Mouse (Mus musculus): ENCODE data around the gene Cbx1. TPM values are rescaled to one million over a fixed set of nuclear protein-coding genes. Genes with fewer than 3 reads are reported as not detected.
"Not testable (repeated sequence)": the region's sequence is repeated elsewhere in the genome, so short reads cannot be mapped to it uniquely, and the experiment has no call there.

The Cbx1 gene
- total RNA-seq, 2 experiments from 2014 or later, result 40.8 to 46.9 TPM

GRCm38 (mm10) chr11:96771274-96771975 lies 17.5 kb upstream of the Cbx1 start:
- no peak for DNase-seq (ENCODE audit: low spot score in 2 of 2)
- intact Hi-C loops (cut with DNase I), result no loop called here

- DNase-seq (ENCODE audit: low spot score in 2 of 2), result no peak
- intact Hi-C loops (cut with DNase I), result no loop called here
Observed at GRCm38 (mm10) chr11:96772413-96772812, 16.5 kb upstream of the Cbx1 start.

GRCm38 (mm10) chr11:96774536-96774935 lies 14.4 kb upstream of the Cbx1 start:
- intact Hi-C loops (cut with DNase I), result no loop called here
- DNase-seq (ENCODE audit: low spot score in 2 of 2), result no peak

DNA sequence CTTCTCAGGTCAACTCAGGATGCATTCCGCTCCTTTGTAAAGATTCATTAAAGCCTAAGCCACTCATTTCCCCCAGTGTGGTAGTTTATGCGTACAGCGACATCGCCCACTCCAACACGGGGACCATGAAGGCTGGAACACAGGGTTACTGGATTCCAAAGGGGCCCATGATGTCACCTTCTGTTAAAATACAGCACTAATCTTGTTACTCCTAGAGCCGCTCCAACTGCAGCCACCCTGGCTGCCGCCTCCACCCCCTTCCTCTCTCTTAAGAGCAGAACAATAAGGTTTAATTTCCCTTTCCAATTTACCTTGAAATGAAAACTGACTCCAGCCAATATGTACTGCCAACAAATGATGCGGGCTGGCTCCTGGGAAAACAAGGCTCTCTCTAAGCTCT lies 13.9 kb upstream of the Cbx1 start:
- no peak for DNase-seq (ENCODE audit: low spot score in 2 of 2)
- intact Hi-C loops (cut with DNase I), result loop anchor here (5.0 kb wide), 2 partner anchors 47 to 87 kb away; no protein-coding TSS in a partner anchor

GRCm38 (mm10) chr11:96775665-96776064 lies 13.3 kb upstream of the Cbx1 start:
- intact Hi-C loops (cut with DNase I), result loop anchor here (2.0 to 5.0 kb wide), 3 partner anchors 47 to 497 kb away; no protein-coding TSS in a partner anchor
- no peak for DNase-seq (ENCODE audit: low spot score in 2 of 2)

GRCm38 (mm10) chr11:96776068-96776467 lies 12.9 kb upstream of the Cbx1 start:
- intact Hi-C loops (cut with DNase I), result loop anchor here (2.0 to 5.0 kb wide), 3 partner anchors 46 to 497 kb away; no protein-coding TSS in a partner anchor
- no peak for DNase-seq (ENCODE audit: low spot score in 2 of 2)

DNA sequence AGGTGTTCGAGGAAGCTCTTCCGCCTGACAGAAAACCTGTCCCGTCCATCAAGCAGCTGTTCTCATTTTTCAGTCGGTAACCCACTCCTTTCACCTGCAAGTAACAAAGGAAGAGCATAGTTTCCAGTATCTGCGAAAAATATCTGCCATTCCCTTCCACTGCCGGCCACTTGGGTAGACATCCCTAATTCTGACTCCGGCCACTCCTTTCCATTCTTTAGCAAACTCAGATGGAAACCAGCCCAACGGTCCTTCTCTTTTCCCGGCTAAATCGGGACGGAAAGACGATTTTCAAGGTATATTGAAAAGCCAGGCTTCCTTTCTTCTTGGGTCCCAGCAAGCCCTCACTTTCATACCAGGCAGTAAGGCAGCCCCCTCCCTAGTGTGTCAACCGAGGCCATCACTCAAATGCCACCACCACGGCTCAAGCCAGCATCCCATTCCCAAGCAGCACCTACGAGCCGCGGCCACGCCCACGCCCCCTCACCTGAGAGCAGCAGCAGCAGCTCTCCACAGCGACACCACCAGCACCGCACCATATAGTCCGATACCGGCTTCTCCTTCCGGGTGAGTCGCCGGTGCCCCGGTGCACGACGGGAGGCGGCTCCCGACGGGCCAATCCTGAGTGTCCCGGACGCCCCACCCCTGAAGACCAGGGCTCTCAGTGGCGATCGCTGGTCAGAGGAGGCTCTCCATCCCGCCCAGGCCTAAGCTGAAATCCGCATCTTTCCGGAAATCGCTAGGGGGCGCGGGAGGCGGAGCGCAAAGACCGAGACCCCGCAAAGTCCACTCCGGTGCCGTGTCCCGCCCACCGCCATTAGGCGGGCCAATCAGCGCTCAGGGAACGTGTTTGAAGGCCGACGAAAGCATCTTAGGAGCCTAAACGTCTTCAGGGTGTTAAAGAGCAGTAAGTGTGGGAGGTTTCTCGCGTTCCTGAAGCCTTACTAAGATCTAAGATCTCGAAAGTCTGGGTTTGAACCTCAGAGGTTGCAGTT lies 11.7 kb upstream of the Cbx1 start, which contains the start of gene Snx11:
Gene Snx11, minus strand, starts transcription at position 592 of the 995 bp plus-strand sequence.
- intact Hi-C loops (cut with DNase I), result loop anchor here (2.0 to 5.0 kb wide), 3 partner anchors 45 to 498 kb away; no protein-coding TSS in a partner anchor
- DNase-seq (ENCODE audit: low spot score in 2 of 2), result peak; percentile 100

- DNase-seq (ENCODE audit: low spot score in 2 of 2), result not testable (repeated sequence)
- intact Hi-C loops (cut with DNase I), result loop anchor here (5.0 kb wide), 2 partner anchors 44 to 84 kb away; no protein-coding TSS in a partner anchor
Observed at GRCm38 (mm10) chr11:96778061-96778627, 10.8 kb upstream of the Cbx1 start.

- no peak for DNase-seq (ENCODE audit: low spot score in 2 of 2)
- intact Hi-C loops (cut with DNase I), result no loop called here
Observed at GRCm38 (mm10) chr11:96780306-96780705, 8.6 kb upstream of the Cbx1 start.

DNA sequence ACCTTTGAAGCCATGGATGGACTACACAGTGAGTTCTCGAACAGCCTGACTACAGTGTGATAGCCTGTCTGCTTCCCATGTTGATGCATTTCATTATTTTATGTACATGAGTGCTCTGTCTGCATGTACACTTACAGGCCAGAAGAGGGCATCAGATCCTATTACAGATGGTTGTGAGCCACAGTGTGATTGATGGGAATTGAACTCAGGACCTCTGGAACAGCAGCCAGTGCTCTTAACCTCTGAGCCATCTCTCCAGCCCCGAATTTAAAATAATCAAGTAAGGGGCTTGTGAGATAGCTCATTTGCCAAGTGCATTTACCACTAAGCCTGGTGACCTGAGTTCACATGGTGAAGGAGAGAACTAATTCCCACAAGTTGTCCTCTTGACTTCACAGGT lies 7.5 kb upstream of the Cbx1 start:
- no peak for DNase-seq (ENCODE audit: low spot score in 2 of 2)
- intact Hi-C loops (cut with DNase I), result no loop called here

GRCm38 (mm10) chr11:96784847-96785246 lies 4.1 kb upstream of the Cbx1 start:
- intact Hi-C loops (cut with DNase I); DNase-seq (ENCODE audit: low spot score in 2 of 2): not testable (repeated sequence)

GRCm38 (mm10) chr11:96786731-96787450 lies 2.0 kb upstream of the Cbx1 start:
- intact Hi-C loops (cut with DNase I), result no loop called here
- DNase-seq (ENCODE audit: low spot score in 2 of 2), result no peak

DNA sequence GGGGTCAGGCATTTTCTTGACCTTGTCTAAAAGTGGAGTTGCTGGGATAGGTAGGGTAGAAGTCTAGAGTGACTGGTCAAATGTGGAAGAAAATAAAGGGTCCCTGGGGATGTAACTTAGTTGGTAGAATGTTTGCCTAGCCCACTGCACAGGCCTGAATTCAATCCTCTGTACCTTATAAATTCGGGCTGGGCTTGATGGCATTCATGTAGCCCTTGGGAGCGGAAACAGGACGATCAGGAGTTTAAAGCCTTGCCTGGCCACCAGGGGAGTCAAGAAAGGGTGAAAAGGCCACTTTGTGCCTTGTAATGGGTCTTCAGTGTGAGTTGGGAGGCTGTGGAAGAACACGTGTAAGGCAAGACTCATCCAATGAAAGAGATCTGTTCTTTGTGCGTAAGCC lies 1.1 kb downstream of the Cbx1 start:
- intact Hi-C loops (cut with DNase I), result no loop called here
- DNase-seq (ENCODE audit: low spot score in 2 of 2), result no peak

DNA sequence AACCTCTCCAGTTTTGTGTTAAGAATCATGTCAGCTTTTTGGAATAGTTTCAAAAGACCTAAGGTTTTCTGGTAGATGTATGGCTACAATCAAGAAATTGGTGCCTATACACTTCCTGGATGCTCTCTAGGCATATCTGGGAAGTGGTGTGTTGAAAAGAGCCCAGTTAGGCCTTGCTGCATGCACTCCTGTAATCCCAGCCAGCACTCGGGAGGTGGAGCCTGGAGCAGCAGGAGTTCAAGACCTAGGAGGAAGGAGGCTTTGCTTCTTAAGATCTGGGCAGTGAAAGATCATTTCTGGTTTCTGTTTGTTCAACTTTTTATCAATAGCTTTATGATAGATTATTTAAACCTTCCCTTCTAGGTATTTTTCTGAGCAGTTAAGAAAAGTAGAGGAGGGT lies 1.8 kb downstream of the Cbx1 start:
- intact Hi-C loops (cut with DNase I), result no loop called here
- no peak for DNase-seq (ENCODE audit: low spot score in 2 of 2)

DNA sequence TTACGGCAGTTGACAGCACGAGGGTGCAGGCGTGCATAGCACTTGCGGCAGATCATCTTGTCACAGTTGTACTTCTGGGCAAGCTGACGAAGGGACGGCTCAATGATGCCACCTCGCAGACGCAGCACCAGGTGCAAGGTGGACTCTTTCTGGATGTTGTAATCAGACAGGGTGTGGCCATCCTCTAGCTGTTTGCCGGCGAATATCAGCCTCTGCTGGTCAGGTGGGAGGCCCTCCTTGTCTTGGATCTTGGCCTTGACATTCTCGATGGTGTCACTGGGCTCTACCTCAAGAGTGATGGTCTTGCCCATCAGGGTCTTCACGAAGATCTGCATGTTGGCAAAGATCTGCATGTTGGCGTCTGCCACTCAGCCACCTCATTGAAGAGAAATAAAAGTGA lies 6.6 kb downstream of the Cbx1 start:
- no peak for DNase-seq (ENCODE audit: low spot score in 2 of 2)
- intact Hi-C loops (cut with DNase I), result no loop called here

DNA sequence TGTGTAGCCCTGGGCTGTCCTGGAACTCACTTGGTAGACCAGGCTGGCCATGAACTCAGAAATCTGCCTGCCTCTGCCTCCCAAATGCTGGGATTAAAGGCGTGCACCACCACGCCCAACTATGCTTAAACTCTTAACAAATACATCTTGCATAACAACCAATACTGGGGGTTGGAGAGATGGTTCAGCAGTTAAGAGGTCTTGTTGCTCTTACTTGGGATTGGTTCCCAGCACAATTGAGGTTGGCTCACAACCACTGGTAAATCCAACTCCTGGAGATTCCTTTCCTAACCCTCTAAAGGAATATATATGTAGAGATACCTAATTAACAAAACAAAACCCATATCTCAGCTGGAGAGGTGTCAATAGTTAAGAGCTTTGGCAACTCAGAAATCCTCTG lies 7.2 kb downstream of the Cbx1 start:
- no peak for DNase-seq (ENCODE audit: low spot score in 2 of 2)

DNA sequence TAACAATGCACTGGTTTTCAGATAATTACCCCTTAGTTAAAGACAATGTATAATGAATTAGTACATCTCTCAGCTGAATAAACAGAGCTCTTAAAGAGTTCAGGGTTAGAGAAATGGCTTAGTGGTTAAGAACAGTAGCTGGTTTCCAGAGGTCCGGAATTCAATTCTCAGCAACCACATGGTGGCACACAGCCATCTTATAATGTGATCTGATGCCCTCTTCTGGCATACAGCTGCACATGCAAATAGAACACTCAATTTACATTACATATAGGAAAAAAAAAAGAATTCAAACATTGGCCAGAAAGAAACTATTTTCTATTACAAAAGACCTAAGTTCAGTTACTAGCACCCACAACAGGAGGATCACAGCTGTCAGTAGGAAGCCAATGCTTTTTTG lies 7.7 kb downstream of the Cbx1 start:
- intact Hi-C loops (cut with DNase I), result no loop called here

More for the DNA sequence above, 7.2 kb downstream of the Cbx1 start:
- intact Hi-C loops (cut with DNase I), result no loop called here

DNA sequence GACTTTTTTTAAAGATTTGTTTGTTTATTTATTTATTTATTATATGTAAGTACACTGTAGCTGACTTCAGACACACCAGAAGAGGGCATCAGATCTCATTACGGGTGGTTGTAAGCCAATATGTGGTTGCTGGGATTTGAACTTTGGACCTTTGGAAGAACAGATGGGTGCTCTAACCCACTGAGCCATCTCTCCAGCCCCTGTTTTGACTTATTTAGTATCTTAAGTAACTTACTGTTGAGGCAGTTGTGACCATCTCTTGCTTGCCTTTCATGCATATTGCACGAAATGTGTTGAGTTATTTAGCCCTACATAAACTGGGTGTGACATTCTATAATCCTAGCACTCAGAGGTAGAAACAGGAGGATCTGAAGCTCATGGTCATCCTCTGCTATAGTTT lies 10.6 kb downstream of the Cbx1 start:
- DNase-seq (ENCODE audit: low spot score in 2 of 2), result no peak
- intact Hi-C loops (cut with DNase I), result no loop called here

More for the DNA sequence above, 7.7 kb downstream of the Cbx1 start:
- no peak for DNase-seq (ENCODE audit: low spot score in 2 of 2)

DNA sequence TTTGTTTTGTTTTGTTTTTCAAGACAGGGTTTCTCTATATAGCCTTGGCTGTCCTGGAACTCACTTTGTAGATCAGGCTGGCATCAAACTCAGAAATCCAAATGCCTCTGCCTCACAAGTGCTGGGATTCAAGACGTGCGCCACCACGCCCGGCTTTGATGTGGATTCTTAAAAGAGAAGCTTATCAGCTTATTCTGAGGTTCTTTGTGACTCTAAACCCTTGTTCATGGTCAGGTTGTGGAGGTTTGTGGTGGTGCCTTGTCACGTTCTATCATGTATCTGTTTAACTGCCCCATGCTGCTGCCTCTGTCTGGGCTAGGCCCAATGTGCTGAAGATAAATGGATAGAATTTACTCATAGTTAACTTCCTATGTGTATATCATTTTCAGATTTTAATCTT lies 16.7 kb downstream of the Cbx1 start:
- no peak for DNase-seq (ENCODE audit: low spot score in 2 of 2)
- intact Hi-C loops (cut with DNase I), result no loop called here

Measured in left cerebral cortex, postnatal 36 days (tissue).